Mouse (Mus musculus) frontal cortex, postnatal 36 days (tissue): ENCODE results near the gene Pnma1.
A peak's percentile ranks its signal among the peaks of the same experiment; 100 is the strongest.

Experiments
- DNase-seq, 2 experiments: peaks; one replicate each; pipeline ENCODE4 v3.0.0; 2022; ENCODE audit warnings: low spot score in 2 of 2

The Pnma1 gene

DNA sequence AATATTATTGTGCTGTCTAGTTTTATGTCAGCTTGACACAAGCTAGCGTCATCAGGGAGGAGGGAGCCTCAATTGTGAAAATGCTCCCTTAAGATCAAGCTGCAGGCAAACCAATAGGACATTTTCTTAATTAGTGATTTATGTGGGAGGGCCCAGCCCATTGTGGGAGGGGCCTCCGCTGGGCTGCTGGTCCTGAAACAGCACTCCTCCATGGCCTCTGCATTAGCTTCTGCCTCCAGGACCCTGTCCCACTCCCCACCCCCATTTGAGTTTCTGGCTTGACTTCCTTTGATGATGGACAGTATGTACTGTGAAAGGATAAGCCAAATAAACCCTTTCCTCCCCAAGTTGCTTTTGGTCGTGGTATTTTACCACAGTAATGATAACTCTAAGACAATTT is 41.3 kb downstream of the Pnma1 start:
- DNase-seq: no peak

GRCm38 (mm10) chr12:84101493-84101845 is 46.8 kb downstream of the Pnma1 start:
- no peak for DNase-seq

- peak; percentile 40 to 46 for DNase-seq
Observed at GRCm38 (mm10) chr12:84100604-84101492, 47.4 kb downstream of the Pnma1 start, which contains the start of gene Acot6. Acot6 (plus strand) TSS chr12:84100654.

GRCm38 (mm10) chr12:84100071-84100470 is 48.2 kb downstream of the Pnma1 start:
- no peak for DNase-seq

- no peak for DNase-seq
Observed at GRCm38 (mm10) chr12:84099605-84100004, 48.7 kb downstream of the Pnma1 start.
